Mouse (Mus musculus) lung, adult 18-20 months (tissue): Measurements from ENCODE around the gene Gm44790.

Source experiments
- DNase-seq, 2 experiments: peaks; one replicate each; pipeline ENCODE4 v3.0.0; 2022; ENCODE audit warnings: mixed read lengths in 2 of 2

The Gm44790 gene

GRCm38 (mm10) chr6:86404100-86404861 is 22.2 kb upstream of the Gm44790 start, which contains the start of gene Tia1:
Gene Tia1, plus strand, starts transcription at chr6:86404219.
- DNase-seq: peak; percentile 98

- no peak for DNase-seq
These were observed 21.5 kb upstream of the Gm44790 start for GRCm38 (mm10) chr6:86404996-86405395.

- DNase-seq: no peak
These were observed 20.2 kb upstream of the Gm44790 start for GRCm38 (mm10) chr6:86406306-86406705.

GRCm38 (mm10) chr6:86418711-86419110 is 7.7 kb upstream of the Gm44790 start:
- DNase-seq: no peak

GRCm38 (mm10) chr6:86419239-86419638 is 7.2 kb upstream of the Gm44790 start:
- DNase-seq: no peak

GRCm38 (mm10) chr6:86420491-86420890 is 6.0 kb upstream of the Gm44790 start:
- no peak for DNase-seq

- no peak for DNase-seq
These were observed 5.1 kb downstream of the Gm44790 start for GRCm38 (mm10) chr6:86431531-86431930.

GRCm38 (mm10) chr6:86433696-86434095 is 7.2 kb downstream of the Gm44790 start:
- no peak for DNase-seq

- peak; percentile 63 to 64 for DNase-seq
These were observed 11.3 kb downstream of the Gm44790 start for GRCm38 (mm10) chr6:86437711-86438110.

GRCm38 (mm10) chr6:86438272-86439118 is 12.0 kb downstream of the Gm44790 start, which contains the start of gene C87436:
Gene C87436, plus strand, starts transcription at chr6:86438374.
- DNase-seq: peak; percentile 94 to 95

GRCm38 (mm10) chr6:86439119-86439496 is 12.7 kb downstream of the Gm44790 start:
- DNase-seq: no peak

GRCm38 (mm10) chr6:86439531-86439930 is 13.1 kb downstream of the Gm44790 start:
- no peak for DNase-seq

- DNase-seq: no peak
These were observed 15.1 kb downstream of the Gm44790 start for GRCm38 (mm10) chr6:86441571-86441970.

- DNase-seq: no peak
These were observed 19.1 kb downstream of the Gm44790 start for GRCm38 (mm10) chr6:86445551-86445950.

GRCm38 (mm10) chr6:86446927-86447568 is 20.6 kb downstream of the Gm44790 start:
- DNase-seq: no peak

- DNase-seq: no peak
These were observed 30.3 kb downstream of the Gm44790 start for GRCm38 (mm10) chr6:86456727-86457126.

GRCm38 (mm10) chr6:86463079-86463478 is 36.6 kb downstream of the Gm44790 start:
- no peak for DNase-seq

GRCm38 (mm10) chr6:86471317-86471716 is 44.9 kb downstream of the Gm44790 start:
- DNase-seq: no peak

GRCm38 (mm10) chr6:86471760-86472099 is 45.3 kb downstream of the Gm44790 start:
- DNase-seq: no peak

- peak; percentile 99 for DNase-seq
These were observed 45.9 kb downstream of the Gm44790 start for GRCm38 (mm10) chr6:86472100-86472955.

- no peak for DNase-seq
These were observed 46.6 kb downstream of the Gm44790 start for GRCm38 (mm10) chr6:86473077-86473476.

GRCm38 (mm10) chr6:86474072-86474471 is 47.6 kb downstream of the Gm44790 start:
- no peak for DNase-seq
